In the genomic region with DNA sequence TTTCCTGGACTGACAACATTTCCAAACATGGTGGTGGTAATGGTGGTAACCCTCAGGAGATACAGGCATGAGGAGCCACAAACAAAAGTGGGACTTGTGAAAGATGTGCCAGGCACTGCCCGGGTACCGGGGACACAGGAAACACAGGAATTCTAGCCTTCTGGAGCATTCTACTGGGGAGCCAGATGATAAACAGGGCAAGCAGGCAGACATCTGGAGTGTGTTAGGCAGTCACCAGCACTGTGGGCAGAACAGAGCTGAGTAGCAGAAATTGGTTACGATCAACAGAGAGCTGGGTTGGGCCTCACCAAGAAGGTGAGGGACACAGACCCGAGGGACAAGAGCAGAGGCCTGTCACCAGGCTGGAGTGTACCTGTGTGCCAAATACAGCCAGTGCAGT, we compare ENCODE assay signal across 21 mouse cellular contexts. TPM values are rescaled to one million over a fixed set of nuclear protein-coding genes. Genes with fewer than 3 reads are reported as not detected.
DNase-seq lines count a peak whose midpoint lies in the region; ATAC-seq and TF ChIP-seq lines count a peak whose summit lies in the region.
"Had no signal": no experiment of that assay in that cellular context is flagged by ENCODE, and none has a peak within 500 bp of the region (broad histone marks: within the 10 kb centered on the region; RNA-seq: fewer than 3 reads in every experiment).

No protein-coding gene starts in this region.

- H3ac ChIP-seq in myocyte (ENCODE audit: control insufficient read depth, insufficient read length): no peak overlapping the region

- H3K4me2 ChIP-seq in heart, embryonic 14.5 days (ENCODE audit: low read length): no peak overlapping the region
- H3K4me2 ChIP-seq in embryonic facial prominence, embryonic 15.5 days (replicated peaks): no peak overlapping the region
- H3K4me2 ChIP-seq in myocyte (ENCODE audit: low read depth): no peak overlapping the region
- H3K4me2 ChIP-seq: forebrain, embryonic 13.5 days; hindbrain, embryonic 12.5 days; neural tube, embryonic 12.5 days had no signal

- H3K9me3 ChIP-seq in heart, embryonic 14.5 days (ENCODE audit: control insufficient read depth, low read length): no peaks in the 10 kb centered on the region
- H3K9me3 ChIP-seq in embryonic facial prominence, embryonic 10.5 days: no peaks in the 10 kb centered on the region
- no peaks in the 10 kb centered on the region for H3K9me3 ChIP-seq in embryonic facial prominence, embryonic 15.5 days (replicated peaks)
- H3K9me3 ChIP-seq: forebrain, embryonic 13.5 days; G1E; hindbrain, embryonic 12.5 days; megakaryocyte, embryonic 14.5 days; neural tube, embryonic 12.5 days had no signal

- no peak for ATAC-seq in heart, embryonic 14.5 days (ENCODE audit: insufficient number of reproducible peaks, insufficient read depth, low FRiP score, low read depth)
- ATAC-seq in embryonic facial prominence, embryonic 15.5 days (ENCODE audit: insufficient number of reproducible peaks, low FRiP score, low TSS enrichment, low read depth): no peak
- ATAC-seq: CD4-positive, CD25-positive, alpha-beta regulatory T cell, adult 4 months; forebrain, embryonic 13.5 days had no signal

- 20% methylated on average over 4 of the region's 4 CpGs for WGBS in heart, embryonic 14.5 days
- 48% methylated on average over 4 of the region's 4 CpGs for WGBS in embryonic facial prominence, embryonic 10.5 days
- 21% methylated on average over 4 of the region's 4 CpGs for WGBS in embryonic facial prominence, embryonic 15.5 days

- H3K9ac ChIP-seq in heart, embryonic 14.5 days (ENCODE audit: low read length): peak overlapping the region; percentile 41; the same call in 1 of the 2 replicates
- no peak overlapping the region for H3K9ac ChIP-seq in embryonic facial prominence, embryonic 15.5 days
- H3K9ac ChIP-seq: forebrain, embryonic 13.5 days; hindbrain, embryonic 12.5 days; neural tube, embryonic 12.5 days had no signal

- peaks cover 11 to 12% of the 10 kb centered on the region in 2 experiments; a peak in 3 of 4 replicates for H3K4me1 ChIP-seq in heart, embryonic 14.5 days (ENCODE audit: control insufficient read depth in 2 of 2, insufficient read depth in 2 of 2, low read length in 2 of 2)
- peaks cover 17% of the 10 kb centered on the region for H3K4me1 ChIP-seq in embryonic facial prominence, embryonic 10.5 days
- peaks cover 46% of the 10 kb centered on the region for H3K4me1 ChIP-seq in embryonic facial prominence, embryonic 15.5 days
- H3K4me1 ChIP-seq: megakaryocyte, embryonic 14.5 days had no signal

- H3K27ac ChIP-seq in heart, embryonic 14.5 days (replicated peaks in 1 of 2; ENCODE audit: control insufficient read depth in 1 of 2, insufficient read depth in 1 of 2, low read depth in 2 of 2, low read length in 2 of 2): peak overlapping the region in 1 of 2 experiments; percentile 35; a peak in 1 of 4 replicates
- peak overlapping the region; percentile 16 for H3K27ac ChIP-seq in embryonic facial prominence, embryonic 10.5 days (replicated peaks)
- peak overlapping the region; percentile 75 for H3K27ac ChIP-seq in embryonic facial prominence, embryonic 15.5 days (replicated peaks)
- H3K27ac ChIP-seq: forebrain, embryonic 13.5 days; hindbrain, embryonic 12.5 days; neural tube, embryonic 12.5 days had no signal

- DNase-seq in heart, postnatal 10 days: no peak
- DNase-seq in embryonic facial prominence, embryonic 10.5 days (ENCODE audit: low spot score): peak; percentile 62
- DNase-seq in left cerebral cortex, postnatal 14 days (ENCODE audit: low spot score in 2 of 2): no peak
- DNase-seq in right cerebral cortex, adult 2 months (ENCODE audit: low spot score in 2 of 2): no peak
- DNase-seq: adrenal gland, adult 2 months; cerebellum, adult 9-11 months; kidney, adult 9 months; kidney, postnatal 36 days; left cerebral cortex, postnatal 4 days; lung, postnatal 10 days; right cerebral cortex, postnatal 25 days; thymus, postnatal 25 days had no signal

- H3K4me3 ChIP-seq in heart, embryonic 14.5 days (ENCODE audit: control insufficient read depth in 1 of 2, insufficient read depth in 1 of 2, low read depth in 1 of 2, low read length in 2 of 2): no peak overlapping the region
- H3K4me3 ChIP-seq in embryonic facial prominence, embryonic 10.5 days: no peak overlapping the region
- H3K4me3 ChIP-seq in embryonic facial prominence, embryonic 15.5 days (replicated peaks): no peak overlapping the region
- no peak overlapping the region for H3K4me3 ChIP-seq in myocyte
- H3K4me3 ChIP-seq: forebrain, embryonic 13.5 days; hindbrain, embryonic 12.5 days; megakaryocyte, embryonic 14.5 days; neural tube, embryonic 12.5 days had no signal

- intact Hi-C loops in heart, postnatal 10 days (cut with DNase I): no loop called here
- intact Hi-C loops in left cerebral cortex, postnatal 14 days (cut with DNase I): loop anchor here (10.0 kb wide), 1 partner anchor 224 kb away; no protein-coding TSS in a partner anchor

- TF ChIP-seq POLR2A in myocyte (IDR thresholded peaks at IDR 0.05; ENCODE audit: insufficient read length, low read depth): no peak

- H3K27me3 ChIP-seq in heart, embryonic 14.5 days (ENCODE audit: control insufficient read depth, insufficient read depth, low read length): no peaks in the 10 kb centered on the region
- H3K27me3 ChIP-seq in embryonic facial prominence, embryonic 10.5 days (replicated peaks; ENCODE audit: low read depth, poor library complexity, severe bottlenecking): no peaks in the 10 kb centered on the region
- no peaks in the 10 kb centered on the region for H3K27me3 ChIP-seq in embryonic facial prominence, embryonic 15.5 days
- no peaks in the 10 kb centered on the region for H3K27me3 ChIP-seq in myocyte (ENCODE audit: control insufficient read depth, insufficient read depth, insufficient read length)
- H3K27me3 ChIP-seq: forebrain, embryonic 13.5 days; hindbrain, embryonic 12.5 days; neural tube, embryonic 12.5 days had no signal

- peaks cover 3% of the 10 kb centered on the region for H3K79me2 ChIP-seq in myocyte (ENCODE audit: control insufficient read depth, insufficient read depth)

- peaks cover 8% of the 10 kb centered on the region; the same call in 1 of the 2 replicates for H3K36me3 ChIP-seq in heart, embryonic 14.5 days (ENCODE audit: control insufficient read depth, insufficient read depth, low read length)
- H3K36me3 ChIP-seq in embryonic facial prominence, embryonic 10.5 days (replicated peaks): peaks cover 21% of the 10 kb centered on the region
- no peaks in the 10 kb centered on the region for H3K36me3 ChIP-seq in embryonic facial prominence, embryonic 15.5 days
- H3K36me3 ChIP-seq in myocyte (ENCODE audit: control insufficient read depth, insufficient read depth): no peaks in the 10 kb centered on the region

TF ChIP-seq in myocyte, 11 proteins besides CTCF, POLR2A, EP300 and RAD21:
- TF ChIP-seq POLR2AphosphoS2 (IDR thresholded peaks at IDR 0.05; ENCODE audit: insufficient read length, low read depth) (peak; percentile 37), TCF3 (IDR thresholded peaks at IDR 0.05; ENCODE audit: insufficient read length, low read depth) (no peak)

RNA-seq across cellular contexts. Expression of a gene that starts 34.7 kb away (rescaled TPM):
- polyA plus RNA-seq in heart, embryonic 14.5 days (2014; fragmentation: Nextera tagmentation; extraction: Ambion mirVana): 8.5 and 9.7 TPM in 2 replicates
- 10 to 100 TPM; 87.9 to 93.7 TPM for total RNA-seq in heart, postnatal 10 days (2021)
- polyA plus RNA-seq in embryonic facial prominence, embryonic 10.5 days (2016; fragmentation: Nextera tagmentation; extraction: Ambion mirVana): 2.6 and 2.9 TPM in 2 replicates
- 15.8 and 16.0 TPM in 2 replicates for polyA plus RNA-seq in embryonic facial prominence, embryonic 15.5 days (2015; fragmentation: Nextera tagmentation; extraction: Ambion mirVana)
- 59.5 TPM for polyA plus RNA-seq in myocyte (2012; fragmentation: generic; extraction: Trizol)
- 10 to 100 TPM; 30.9 TPM for total RNA-seq in left cerebral cortex, postnatal 14 days (2021)
- polyA plus RNA-seq: G1E had no signal

RNA-seq across cellular contexts. Expression of a gene that starts 38.4 kb away (rescaled TPM):
- polyA plus RNA-seq in heart, embryonic 14.5 days (2014; fragmentation: Nextera tagmentation; extraction: Ambion mirVana): 38.2 and 38.9 TPM in 2 replicates
- 10 to 100 TPM; 22.0 to 24.0 TPM for total RNA-seq in heart, postnatal 10 days (2021)
- 68.3 and 70.6 TPM in 2 replicates for polyA plus RNA-seq in embryonic facial prominence, embryonic 10.5 days (2016; fragmentation: Nextera tagmentation; extraction: Ambion mirVana)
- polyA plus RNA-seq in embryonic facial prominence, embryonic 15.5 days (2015; fragmentation: Nextera tagmentation; extraction: Ambion mirVana): 51.3 and 53.6 TPM in 2 replicates
- 43.9 TPM for polyA plus RNA-seq in myocyte (2012; fragmentation: generic; extraction: Trizol)
- total RNA-seq in left cerebral cortex, postnatal 14 days (2021): 10 to 100 TPM; 28.5 to 29.9 TPM
